Mouse (Mus musculus) thymus, adult 2 months (tissue): Measurements from ENCODE around the gene Pbx2. TPM values are rescaled to one million over a fixed set of nuclear protein-coding genes. Genes with fewer than 3 reads are reported as not detected.

Experiments used
- DNase-seq: peaks from one replicate; pipeline ENCODE4 v3.0.0; 2021
- H3K27ac ChIP-seq: fragments of 200-500 bp; 2 replicates; pipeline ENCODE4 v1.5.1; 2012; ENCODE audit warnings: low read length, control low read depth; ENCODE audit not compliant: control insufficient read depth, insufficient read depth
- H3K27me3 ChIP-seq: fragments of 200-500 bp; 2 replicates; pipeline ENCODE4 v1.6.1; 2012; ENCODE audit warnings: mild to moderate bottlenecking, low read length, moderate library complexity, mixed read lengths; ENCODE audit not compliant: control insufficient read depth, insufficient read depth
- H3K36me3 ChIP-seq: fragments of 200-500 bp; 2 replicates; pipeline ENCODE4 v1.6.1; 2012; ENCODE audit warnings: mild to moderate bottlenecking, low read length, moderate library complexity; ENCODE audit not compliant: control insufficient read depth, insufficient read depth
- H3K4me1 ChIP-seq: fragments of 200-500 bp; replicated peaks from 2 replicates; pipeline ENCODE4 v1.6.1; 2012; ENCODE audit warnings: low read length; ENCODE audit not compliant: control insufficient read depth, insufficient read depth
- H3K4me3 ChIP-seq: fragments of 200-500 bp; 2 replicates; pipeline ENCODE4 v1.5.1; 2012; ENCODE audit warnings: mild to moderate bottlenecking, low read length, control low read depth, moderate library complexity; ENCODE audit not compliant: control insufficient read depth, insufficient read depth
- CTCF ChIP-seq: fragments of 200-500 bp; IDR thresholded peaks from 2 replicates; pipeline ENCODE4 v1.5.1; 2012; ENCODE audit warnings: mild to moderate bottlenecking, control low read depth, low read length, moderate library complexity, borderline replicate concordance; ENCODE audit not compliant: control insufficient read depth, poor library complexity, insufficient read depth; ENCODE audit errors: extremely low read depth
- POLR2A ChIP-seq: fragments of 200-500 bp; IDR thresholded peaks from 2 replicates; pipeline ENCODE4 v1.6.1; 2012; ENCODE audit warnings: mild to moderate bottlenecking, low read length, control low read depth, moderate library complexity; ENCODE audit not compliant: control insufficient read depth, poor library complexity, insufficient read depth; ENCODE audit errors: extremely low read depth
- WGBS: fragments of 180-500 bp; shearing (Covaris S2); methylation state at CpG from one replicate; pipeline ENCODE4 v1.1.7; 2018; 5-methylcytosine and 5-hydroxymethylcytosine counted together
- polyA plus RNA-seq: library from polyadenylated mRNA; depleted of rRNA; stranded (reverse); fragments of >200 nt; gene quantifications from 2 replicates; pipeline ENCODE4 v1.2.3, GENCODE M21; 2012

Gene Pbx2
- polyA plus RNA-seq, 1 experiment: 144 TPM

DNA sequence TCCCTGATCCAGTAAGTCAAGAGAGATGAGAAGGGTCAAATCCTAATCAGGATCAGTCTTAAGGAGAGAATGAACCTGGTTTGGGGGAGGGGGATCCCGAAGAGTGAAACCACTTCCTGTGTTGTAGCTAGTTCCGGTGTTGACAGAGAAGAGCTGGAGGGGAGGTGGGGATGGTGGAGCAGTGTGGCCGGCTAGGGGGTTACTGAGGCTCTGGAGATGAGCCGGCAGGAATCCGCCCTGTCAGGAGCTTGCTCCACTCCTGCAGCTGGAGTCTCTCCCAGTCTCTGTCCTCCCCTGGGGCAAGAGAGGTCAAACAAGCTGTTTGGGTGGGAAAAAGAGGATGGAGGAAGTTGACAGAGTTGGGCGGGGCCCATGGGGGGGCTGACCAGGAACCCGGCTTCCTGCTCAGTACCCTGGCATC, 1.4 kb upstream of the Pbx2 start, which contains the start of gene Gpsm3:
TSS of gene Gpsm3 (plus strand) at position 126 of the 421 bp plus-strand sequence.
- Histone ChIP-seq H3K27me3 (no peaks in the 10 kb centered on the region), H3K4me1 (peaks cover 38% of the 10 kb centered on the region), H3K4me3 (peak within 1 kb of the TSS; percentile 65), H3K27ac (peak within 1 kb of the TSS; percentile 95), H3K36me3 (peaks cover 6% of the 10 kb centered on the region)
- TF ChIP-seq CTCF: no peak
- TF ChIP-seq POLR2A: peak; percentile 93
- peak; percentile 81 for DNase-seq
- 1% methylated on average over 7 of the region's 7 CpGs for WGBS

DNA sequence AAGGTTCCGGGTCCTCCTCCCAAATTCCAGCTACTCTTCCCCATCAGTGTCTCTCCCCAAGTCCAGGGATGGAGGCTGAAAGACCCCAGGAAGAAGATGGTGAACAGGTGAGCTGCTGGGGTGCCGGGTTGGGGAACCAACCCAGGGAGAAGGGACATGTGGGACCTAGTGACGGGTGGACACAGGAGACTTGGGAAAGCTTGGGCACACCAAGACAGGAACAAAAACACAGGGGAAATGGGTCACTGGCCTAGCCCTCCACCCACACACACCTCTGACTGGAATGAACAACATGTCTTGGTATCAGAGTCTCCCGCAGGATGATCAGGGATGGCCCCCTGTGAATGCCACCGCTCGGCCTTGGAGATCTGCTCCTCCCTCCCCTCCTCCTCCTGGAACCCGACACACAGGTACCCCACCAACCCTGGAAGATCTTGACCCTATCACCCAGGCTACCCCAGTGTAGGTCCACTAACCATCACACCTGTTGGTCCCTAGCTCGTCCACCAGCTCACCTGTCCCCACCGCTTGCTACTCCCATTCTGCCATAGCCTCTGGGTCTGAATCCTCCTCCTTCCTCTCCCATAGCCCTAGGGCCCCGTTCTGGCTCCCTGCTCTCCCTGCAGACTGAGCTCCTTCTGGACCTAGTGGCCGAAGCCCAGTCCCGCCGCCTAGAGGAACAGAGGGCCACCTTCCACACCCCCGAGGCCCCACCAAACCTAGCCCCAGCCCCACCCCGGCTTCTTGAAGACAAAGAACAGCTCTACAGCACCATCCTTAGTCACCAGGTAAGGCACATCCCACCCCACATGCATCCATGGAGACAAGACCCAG, 695 bp upstream of the Pbx2 start:
- H3K4me1 ChIP-seq: peaks cover 38% of the 10 kb centered on the region
- H3K27me3 ChIP-seq: no peaks in the 10 kb centered on the region
- WGBS: 37% methylated on average over 15 of the region's 15 CpGs
- H3K4me3 ChIP-seq: peak overlapping the region; percentile 65
- H3K27ac ChIP-seq: peak overlapping the region; percentile 95
- H3K36me3 ChIP-seq: peaks cover 13% of the 10 kb centered on the region
- TF ChIP-seq POLR2A (no peak), CTCF (no peak)
- DNase-seq: peak; percentile 39

DNA sequence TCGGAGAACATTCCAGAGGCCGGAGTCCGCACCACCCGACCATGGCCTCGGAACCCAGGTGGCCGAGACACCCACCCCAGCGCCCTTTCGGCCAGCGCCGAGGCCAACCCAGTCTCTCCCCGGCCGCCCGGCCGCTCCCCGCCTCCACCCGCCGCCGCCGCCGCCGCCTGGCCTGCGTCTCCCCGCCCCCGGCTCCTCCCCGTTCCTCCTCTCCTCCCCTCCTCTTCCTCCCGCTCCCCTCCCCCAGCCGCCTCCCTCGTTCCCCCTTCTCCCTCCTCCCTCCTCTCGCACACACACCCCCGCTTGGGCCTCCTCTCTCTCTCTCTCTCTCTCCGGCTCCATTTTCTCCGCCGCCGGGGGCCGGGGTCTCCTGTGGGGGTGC, 919 bp downstream of the Pbx2 start:
- peaks cover 20% of the 10 kb centered on the region for H3K36me3 ChIP-seq
- TF ChIP-seq POLR2A: peak; percentile 65
- TF ChIP-seq CTCF: peak; percentile 39; the same call in 1 of the 2 replicates
- peak overlapping the region; percentile 95 for H3K27ac ChIP-seq
- H3K27me3 ChIP-seq: no peaks in the 10 kb centered on the region
- peak overlapping the region; percentile 76 for H3K4me3 ChIP-seq
- WGBS: 3% methylated on average over 35 of the region's 35 CpGs
- peak; percentile 90 for DNase-seq
- peaks cover 25% of the 10 kb centered on the region for H3K4me1 ChIP-seq

DNA sequence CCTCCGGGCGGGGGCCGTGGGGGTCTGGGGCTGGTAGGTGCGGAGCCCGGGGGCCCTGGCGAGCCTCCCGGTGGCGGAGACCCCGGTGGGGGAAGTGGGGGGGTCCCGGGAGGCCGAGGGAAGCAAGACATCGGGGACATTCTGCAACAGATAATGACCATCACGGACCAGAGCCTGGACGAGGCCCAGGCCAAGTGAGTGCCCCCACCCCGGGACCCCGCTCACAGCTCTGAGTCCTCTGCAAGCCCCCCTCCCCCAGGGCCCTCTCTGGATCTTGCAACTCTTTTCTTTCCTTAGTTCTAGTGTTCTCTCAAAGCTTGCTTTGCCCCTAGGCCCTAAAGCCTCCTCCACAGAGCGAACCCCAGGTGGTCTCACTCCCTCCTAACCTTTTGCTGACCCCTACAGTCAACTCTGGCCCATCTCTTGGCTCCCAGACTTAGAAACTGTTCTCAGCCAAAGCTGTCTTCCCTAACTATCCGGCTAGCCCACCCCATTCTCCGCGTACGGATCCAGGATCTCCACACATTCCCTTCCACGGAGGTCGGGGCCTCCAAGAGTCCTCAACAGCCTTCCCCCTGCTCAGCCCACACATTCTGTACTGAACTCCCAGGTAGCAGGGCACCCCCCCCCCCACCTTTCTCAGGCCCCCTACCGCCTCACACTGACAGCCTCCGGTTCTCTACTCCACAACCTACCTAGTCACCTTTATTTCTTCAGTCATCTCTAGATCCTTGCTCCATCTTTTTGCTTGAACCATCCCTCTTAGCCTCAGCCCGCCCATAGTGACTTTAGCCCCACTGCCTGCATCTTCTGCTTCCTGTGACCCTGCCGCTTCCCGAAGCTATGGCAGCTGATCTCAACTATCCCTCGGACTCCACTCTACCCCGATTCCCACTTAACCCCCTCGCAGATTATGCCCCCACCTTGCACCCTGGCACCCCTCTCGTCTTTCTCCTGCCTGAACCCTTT, 1.8 kb downstream of the Pbx2 start:
- 3% methylated on average over 32 of the region's 32 CpGs for WGBS
- Histone ChIP-seq H3K27me3 (no peaks in the 10 kb centered on the region), H3K4me1 (peaks cover 24% of the 10 kb centered on the region), H3K36me3 (peaks cover 20% of the 10 kb centered on the region), H3K27ac (peak overlapping the region; percentile 74), H3K4me3 (peak overlapping the region; percentile 76)
- no peak for TF ChIP-seq POLR2A
- DNase-seq: peak; percentile 40

DNA sequence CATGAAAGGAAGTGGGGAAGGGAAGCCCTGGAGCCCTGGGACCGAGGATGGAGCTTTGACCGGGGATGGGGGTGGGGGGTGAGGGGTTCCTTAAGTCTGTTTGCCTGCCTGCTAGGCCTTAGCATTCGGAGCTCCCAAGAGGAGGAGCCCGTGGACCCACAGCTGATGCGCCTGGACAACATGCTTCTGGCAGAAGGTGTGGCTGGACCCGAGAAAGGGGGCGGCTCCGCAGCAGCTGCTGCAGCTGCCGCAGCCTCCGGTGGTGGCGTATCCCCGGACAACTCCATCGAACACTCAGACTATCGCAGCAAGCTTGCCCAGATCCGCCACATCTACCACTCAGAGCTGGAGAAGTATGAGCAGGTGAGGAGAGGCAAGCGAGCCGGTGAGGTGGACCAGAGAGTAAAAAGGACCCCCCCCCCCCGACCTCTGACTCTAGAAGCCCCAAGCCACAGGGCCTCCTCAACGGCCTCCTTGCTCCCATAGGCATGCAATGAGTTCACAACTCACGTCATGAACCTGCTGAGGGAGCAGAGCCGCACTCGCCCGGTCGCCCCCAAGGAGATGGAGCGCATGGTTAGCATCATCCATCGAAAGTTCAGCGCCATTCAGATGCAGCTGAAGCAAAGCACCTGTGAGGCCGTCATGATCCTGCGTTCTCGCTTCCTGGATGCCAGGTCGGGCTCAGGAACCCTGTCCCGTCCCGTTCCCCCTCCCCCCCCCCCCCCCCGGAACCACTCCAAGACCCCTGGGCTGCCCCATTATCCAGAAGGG, 2.9 kb downstream of the Pbx2 start:
- Histone ChIP-seq H3K36me3 (peaks cover 20% of the 10 kb centered on the region), H3K4me1 (peaks cover 18% of the 10 kb centered on the region), H3K27ac (no peak overlapping the region), H3K4me3 (no peak overlapping the region), H3K27me3 (no peaks in the 10 kb centered on the region)
- 83% methylated on average over 34 of the region's 34 CpGs for WGBS
- TF ChIP-seq CTCF (no peak), POLR2A (no peak)
- DNase-seq: no peak

GRCm38 (mm10) chr17:34596098-34596497, 5.0 kb downstream of the Pbx2 start:
- Histone ChIP-seq H3K4me3 (no peak overlapping the region), H3K4me1 (peaks cover 15% of the 10 kb centered on the region), H3K27me3 (no peaks in the 10 kb centered on the region), H3K27ac (no peak overlapping the region), H3K36me3 (peaks cover 20% of the 10 kb centered on the region)
- 91% methylated on average over 8 of the region's 8 CpGs for WGBS
- DNase-seq: no peak
- no peak for TF ChIP-seq CTCF
- TF ChIP-seq POLR2A: no peak
